Mouse (Mus musculus) midbrain, embryonic 12.5 days (tissue): ENCODE measurements around the gene Sh3rf1. TPM values are rescaled to one million over a fixed set of nuclear protein-coding genes. Genes with fewer than 3 reads are reported as not detected.

Experiments used
- ATAC-seq: fragments of 200-750 bp; cut with Nextera tagmentation; 2 replicates; pipeline ENCODE4 v1.8.0; 2017; ENCODE audit warnings: low read depth, moderate TSS enrichment, moderate library complexity; ENCODE audit not compliant: low FRiP score
- H3K27ac ChIP-seq: fragments of 300-500 bp; sonication (generic); replicated peaks from 2 replicates; pipeline ENCODE4 v1.5.1; 2016; ENCODE audit warnings: mild to moderate bottlenecking
- H3K27me3 ChIP-seq: fragments of 300-500 bp; sonication (generic); 2 replicates; pipeline ENCODE4 v1.6.1; 2016; ENCODE audit warnings: mild to moderate bottlenecking
- H3K36me3 ChIP-seq: fragments of 300-500 bp; sonication (generic); 2 replicates; pipeline ENCODE4 v1.6.1; 2016
- H3K4me1 ChIP-seq: fragments of 300-500 bp; sonication (generic); 2 replicates; pipeline ENCODE4 v1.6.1; 2016
- H3K4me2 ChIP-seq: fragments of 300-500 bp; sonication (generic); replicated peaks from 2 replicates; pipeline ENCODE4 v1.6.1; 2016; ENCODE audit warnings: mild to moderate bottlenecking, moderate library complexity
- H3K4me3 ChIP-seq: fragments of 300-500 bp; sonication (generic); 2 replicates; pipeline ENCODE4 v1.5.1; 2016; ENCODE audit warnings: mild to moderate bottlenecking
- H3K9ac ChIP-seq: fragments of 300-500 bp; sonication (generic); replicated peaks from 2 replicates; pipeline ENCODE4 v1.6.1; 2016; ENCODE audit warnings: mild to moderate bottlenecking, moderate library complexity
- H3K9me3 ChIP-seq: fragments of 300-500 bp; sonication (generic); 2 replicates; pipeline ENCODE4 v1.6.1; 2016; ENCODE audit warnings: mild to moderate bottlenecking
- WGBS: fragments of 180-500 bp; shearing (Covaris S2); methylation state at CpG from one replicate; pipeline ENCODE4 v1.1.7; 2016; 5-methylcytosine and 5-hydroxymethylcytosine counted together
- polyA plus RNA-seq: library from polyadenylated mRNA; unstranded; fragments of >200 nt; fragmentation: Nextera tagmentation; extraction: Ambion mirVana; gene quantifications from 2 replicates; pipeline ENCODE4 v1.2.1, GENCODE M21; 2016

Sh3rf1 gene
- polyA plus RNA-seq, 1 experiment from 2014 or later, result 22.0 TPM

GRCm38 (mm10) chr8:61244157-61244556, 20.5 kb downstream of the Sh3rf1 start:
- Histone ChIP-seq H3K27ac (no peak overlapping the region), H3K9me3 (peaks cover 17% of the 10 kb centered on the region), H3K9ac (no peak overlapping the region), H3K36me3 (peaks cover 13% of the 10 kb centered on the region; the same call in 1 of the 2 replicates), H3K4me2 (no peak overlapping the region), H3K27me3 (no peaks in the 10 kb centered on the region), H3K4me1 (peaks cover 22% of the 10 kb centered on the region), H3K4me3 (no peak overlapping the region)
- ATAC-seq, result no peak
- 97% methylated on average over 7 of the region's 7 CpGs for WGBS

- ATAC-seq, result peak; percentile 75
- H3K36me3 ChIP-seq, result peaks cover 12% of the 10 kb centered on the region; the same call in 1 of the 2 replicates
Measured at GRCm38 (mm10) chr8:61247270-61248025, 23.8 kb downstream of the Sh3rf1 start.

DNA sequence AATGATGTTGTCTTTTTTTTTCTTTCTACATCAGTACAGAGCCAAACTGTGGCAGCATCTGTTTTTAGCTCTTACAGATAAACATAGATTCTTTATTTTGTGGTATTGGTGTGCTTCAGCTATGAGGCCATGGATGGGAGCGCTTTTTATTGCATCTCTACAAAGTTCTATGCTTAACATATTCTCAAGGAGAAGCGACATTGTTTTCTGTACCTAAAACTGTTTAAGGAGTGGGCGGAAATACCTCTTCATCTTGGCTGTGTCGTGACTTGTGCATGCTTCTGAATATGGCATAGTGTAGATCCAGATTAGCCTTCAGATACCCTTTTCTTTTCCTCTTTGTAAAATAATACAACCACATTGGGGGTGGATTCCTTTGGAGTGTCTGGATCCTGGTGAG, 25.8 kb downstream of the Sh3rf1 start:
- no peak for ATAC-seq
- H3K36me3 ChIP-seq, result 0 out of 2 replicates have a peak, but pooled peaks cover 7% of the 10 kb centered on the region
- 94% methylated on average over 4 of the region's 4 CpGs for WGBS
- no peak overlapping the region for H3K4me2 ChIP-seq
- no peak overlapping the region for H3K9ac ChIP-seq
- H3K4me1 ChIP-seq, result peaks cover 17% of the 10 kb centered on the region
- H3K9me3 ChIP-seq, result peaks cover 14% of the 10 kb centered on the region
- no peak overlapping the region for H3K27ac ChIP-seq
- H3K4me3 ChIP-seq, result no peak overlapping the region
- H3K27me3 ChIP-seq, result no peaks in the 10 kb centered on the region

More at GRCm38 (mm10) chr8:61247270-61248025, 23.8 kb downstream of the Sh3rf1 start:
- peaks cover 21% of the 10 kb centered on the region for H3K9me3 ChIP-seq
- peaks cover 15% of the 10 kb centered on the region for H3K4me1 ChIP-seq
- no peak overlapping the region for H3K9ac ChIP-seq
- H3K4me2 ChIP-seq, result no peak overlapping the region
- peak overlapping the region; percentile 25; the same call in 1 of the 2 replicates for H3K27ac ChIP-seq
- no peak overlapping the region for H3K4me3 ChIP-seq
- WGBS, result 55% methylated on average over 13 of the region's 13 CpGs
- no peaks in the 10 kb centered on the region for H3K27me3 ChIP-seq

GRCm38 (mm10) chr8:61254196-61254595, 30.5 kb downstream of the Sh3rf1 start:
- Histone ChIP-seq H3K9me3 (peaks cover 10% of the 10 kb centered on the region), H3K27ac (no peak overlapping the region), H3K4me1 (peaks cover 7% of the 10 kb centered on the region; the same call in 1 of the 2 replicates), H3K27me3 (no peaks in the 10 kb centered on the region), H3K4me3 (no peak overlapping the region), H3K36me3 (0 out of 2 replicates have a peak, but pooled peaks cover 5% of the 10 kb centered on the region), H3K4me2 (no peak overlapping the region), H3K9ac (no peak overlapping the region)
- ATAC-seq, result no peak
- WGBS, result 75% methylated on average over 5 of the region's 5 CpGs

- no peak overlapping the region for H3K9ac ChIP-seq
- 91% methylated on average over 9 of the region's 9 CpGs for WGBS
- H3K4me3 ChIP-seq, result no peak overlapping the region
- no peaks in the 10 kb centered on the region for H3K36me3 ChIP-seq
- peaks cover 16% of the 10 kb centered on the region for H3K4me1 ChIP-seq
- H3K27me3 ChIP-seq, result no peaks in the 10 kb centered on the region
- no peak for ATAC-seq
- no peak overlapping the region for H3K27ac ChIP-seq
- no peaks in the 10 kb centered on the region for H3K9me3 ChIP-seq
- no peak overlapping the region for H3K4me2 ChIP-seq
Measured at GRCm38 (mm10) chr8:61258828-61259227, 35.2 kb downstream of the Sh3rf1 start.

GRCm38 (mm10) chr8:61259526-61259925, 35.9 kb downstream of the Sh3rf1 start:
- H3K27me3 ChIP-seq, result no peaks in the 10 kb centered on the region
- H3K9ac ChIP-seq, result no peak overlapping the region
- H3K4me3 ChIP-seq, result no peak overlapping the region
- H3K36me3 ChIP-seq, result no peaks in the 10 kb centered on the region
- ATAC-seq, result no peak
- 91% methylated on average over 7 of the region's 7 CpGs for WGBS
- H3K9me3 ChIP-seq, result no peaks in the 10 kb centered on the region
- peaks cover 13% of the 10 kb centered on the region for H3K4me1 ChIP-seq
- no peak overlapping the region for H3K4me2 ChIP-seq
- no peak overlapping the region for H3K27ac ChIP-seq

DNA sequence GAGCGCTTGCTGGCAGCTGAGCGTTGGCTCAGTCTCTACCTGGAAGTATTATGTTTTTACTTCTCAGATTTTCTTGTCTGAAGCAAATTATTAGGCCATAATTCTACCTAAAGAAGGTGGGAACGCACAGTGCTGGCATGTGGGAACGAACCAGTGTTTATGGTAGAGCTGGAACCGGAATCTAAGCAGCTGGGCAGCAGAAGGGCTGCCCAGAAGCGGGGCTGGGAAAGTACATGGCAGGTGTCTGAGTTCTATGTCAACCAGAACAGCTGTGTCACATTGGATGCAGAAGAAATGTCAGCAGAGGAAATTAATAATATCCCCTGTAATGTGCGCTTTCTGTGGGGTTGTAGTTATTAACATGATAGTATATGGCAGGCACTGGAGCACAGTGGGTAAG, 36.9 kb downstream of the Sh3rf1 start:
- Histone ChIP-seq H3K9ac (no peak overlapping the region), H3K27ac (no peak overlapping the region)

DNA sequence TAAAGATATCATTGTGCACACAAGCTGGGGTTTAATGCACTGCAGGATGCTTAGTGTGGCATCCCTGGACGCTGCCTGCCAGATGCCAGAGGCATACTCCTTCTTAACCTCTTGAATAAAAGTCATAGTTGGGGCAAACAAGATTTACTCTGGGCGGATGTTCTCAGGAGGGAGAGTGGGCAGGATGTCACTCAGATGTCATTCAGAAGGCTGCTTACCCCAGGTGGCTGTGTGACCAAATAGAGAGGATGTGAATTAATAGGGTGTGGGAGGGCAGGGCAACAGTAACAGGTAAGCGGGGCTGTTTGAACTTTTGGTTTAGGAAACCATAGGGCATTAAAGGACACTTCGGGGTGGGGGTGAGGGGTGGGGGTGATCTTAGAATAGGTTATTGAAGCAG, 37.7 kb downstream of the Sh3rf1 start:
- no peaks in the 10 kb centered on the region for H3K36me3 ChIP-seq
- no peak overlapping the region for H3K4me2 ChIP-seq
- no peak overlapping the region for H3K9ac ChIP-seq
- H3K27me3 ChIP-seq, result no peaks in the 10 kb centered on the region
- H3K27ac ChIP-seq, result no peak overlapping the region
- H3K9me3 ChIP-seq, result no peaks in the 10 kb centered on the region
- H3K4me1 ChIP-seq, result peaks cover 15% of the 10 kb centered on the region
- H3K4me3 ChIP-seq, result no peak overlapping the region
- ATAC-seq, result no peak
- 58% methylated on average over 4 of the region's 4 CpGs for WGBS

More for the DNA sequence above, 36.9 kb downstream of the Sh3rf1 start:
- Histone ChIP-seq H3K36me3 (no peaks in the 10 kb centered on the region), H3K4me3 (no peak overlapping the region), H3K4me1 (peaks cover 14% of the 10 kb centered on the region), H3K9me3 (no peaks in the 10 kb centered on the region), H3K4me2 (no peak overlapping the region), H3K27me3 (no peaks in the 10 kb centered on the region)
- no peak for ATAC-seq
- WGBS, result 89% methylated on average over 7 of the region's 7 CpGs

DNA sequence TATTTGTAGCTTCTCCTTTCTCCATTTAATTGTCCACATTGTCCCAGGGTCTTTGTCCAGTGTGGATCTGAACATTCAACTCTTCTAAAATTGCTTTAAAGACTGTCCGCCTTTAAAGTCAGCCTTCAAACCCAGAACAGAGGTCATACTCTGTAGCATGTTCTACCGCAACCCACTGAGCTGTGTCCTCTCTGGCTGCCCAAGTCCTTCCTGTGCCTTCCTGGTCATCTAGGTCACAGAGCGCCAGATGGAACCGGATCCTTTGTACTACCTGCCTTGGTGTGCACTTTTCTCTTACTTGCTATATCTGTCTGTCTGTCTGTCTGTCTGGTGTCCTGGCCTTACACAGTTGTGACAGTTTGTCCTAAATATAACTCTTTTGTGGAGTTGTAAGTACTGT, 40.0 kb downstream of the Sh3rf1 start:
- Histone ChIP-seq H3K27ac (no peak overlapping the region), H3K4me2 (no peak overlapping the region), H3K9ac (no peak overlapping the region), H3K9me3 (no peaks in the 10 kb centered on the region), H3K4me1 (peaks cover 15% of the 10 kb centered on the region), H3K27me3 (no peaks in the 10 kb centered on the region), H3K4me3 (no peak overlapping the region), H3K36me3 (no peaks in the 10 kb centered on the region)
- WGBS, result 93% methylated on average over 4 of the region's 4 CpGs
- ATAC-seq, result no peak

GRCm38 (mm10) chr8:61264881-61265280, 41.2 kb downstream of the Sh3rf1 start:
- Histone ChIP-seq H3K4me2 (no peak overlapping the region), H3K27me3 (no peaks in the 10 kb centered on the region), H3K9ac (no peak overlapping the region), H3K4me3 (no peak overlapping the region), H3K9me3 (no peaks in the 10 kb centered on the region), H3K4me1 (peaks cover 15% of the 10 kb centered on the region), H3K27ac (no peak overlapping the region), H3K36me3 (no peaks in the 10 kb centered on the region)
- ATAC-seq, result no peak
- WGBS, result 68% methylated on average over 7 of the region's 7 CpGs

DNA sequence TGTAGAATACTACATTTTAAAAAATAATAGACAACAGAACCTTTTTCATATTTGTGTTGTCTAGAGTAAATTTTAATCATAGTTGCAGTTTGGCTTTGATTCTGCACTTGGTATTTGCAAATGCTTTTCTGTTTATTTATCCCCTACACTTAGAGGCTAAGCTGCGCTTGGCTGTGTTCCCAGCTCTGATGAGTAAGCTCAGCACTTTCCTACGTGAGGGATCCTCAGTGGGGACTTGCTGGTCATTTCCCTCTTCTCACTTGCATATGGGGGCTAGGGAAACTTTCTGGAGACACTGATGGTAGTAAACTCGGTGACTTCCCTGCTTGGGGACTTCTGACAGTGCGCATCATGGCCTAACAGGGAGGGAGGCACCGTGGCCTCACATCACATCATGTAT, 41.7 kb downstream of the Sh3rf1 start:
- H3K4me3 ChIP-seq, result no peak overlapping the region
- 82% methylated on average over 5 of the region's 5 CpGs for WGBS
- H3K36me3 ChIP-seq, result no peaks in the 10 kb centered on the region
- H3K27me3 ChIP-seq, result no peaks in the 10 kb centered on the region
- no peak overlapping the region for H3K27ac ChIP-seq
- ATAC-seq, result no peak
- no peaks in the 10 kb centered on the region for H3K9me3 ChIP-seq
- no peak overlapping the region for H3K9ac ChIP-seq
- H3K4me2 ChIP-seq, result no peak overlapping the region
- peaks cover 20% of the 10 kb centered on the region for H3K4me1 ChIP-seq

GRCm38 (mm10) chr8:61267061-61267460, 43.4 kb downstream of the Sh3rf1 start:
- H3K36me3 ChIP-seq, result no peaks in the 10 kb centered on the region
- H3K4me1 ChIP-seq, result peaks cover 17% of the 10 kb centered on the region
- no peaks in the 10 kb centered on the region for H3K27me3 ChIP-seq
- 0 out of 2 replicates have a peak, but pooled peaks have one; percentile 38 for ATAC-seq
- WGBS, result 100% methylated on average over 1 of the region's 1 CpGs
- H3K9me3 ChIP-seq, result no peaks in the 10 kb centered on the region
- no peak overlapping the region for H3K4me2 ChIP-seq
- no peak overlapping the region for H3K9ac ChIP-seq
- no peak overlapping the region for H3K27ac ChIP-seq
- H3K4me3 ChIP-seq, result no peak overlapping the region
